Mouse (Mus musculus) gastrocnemius, postnatal 14 days (tissue): ENCODE data around the gene Ppp1r14b. TPM values are rescaled to one million over a fixed set of nuclear protein-coding genes. Genes with fewer than 3 reads are reported as not detected.

Source experiments
- DNase-seq: peaks from one replicate; pipeline ENCODE4 v3.0.0; 2021; ENCODE audit warnings: mixed read lengths
- intact Hi-C: fragments of 180-260 bp; cut with DNase I; formaldehyde crosslinking; loops from one replicate; pipeline ENCODE4 v1.15.1; 2025; ENCODE audit warnings: low total_unique reads
- total RNA-seq, 2 experiments: library from RNA; stranded (reverse); gene quantifications; 2 replicates each; pipeline ENCODE4 v1.2.3; 2021

The Ppp1r14b gene
- total RNA-seq, 2 experiments from 2014 or later, result 139 to 184 TPM

DNA sequence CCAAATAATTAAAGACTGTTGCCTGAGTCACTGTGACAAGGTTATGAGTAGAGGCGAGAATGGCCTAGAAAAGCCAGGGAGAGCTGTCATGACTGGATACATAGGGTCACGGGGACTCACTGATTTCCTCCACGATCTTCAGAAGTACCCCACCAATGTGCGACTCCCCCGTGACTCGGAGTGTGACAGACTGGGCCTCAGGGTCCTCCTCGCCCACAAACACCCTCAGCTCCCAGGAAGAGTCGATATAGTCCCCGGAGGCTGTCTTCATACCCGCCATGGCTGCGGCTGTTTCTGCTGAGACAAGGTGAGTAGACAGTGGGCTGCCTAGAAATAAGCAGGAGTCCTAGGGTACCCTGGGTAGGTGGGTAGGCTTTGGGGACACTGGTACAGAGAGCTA lies 43.8 kb downstream of the Ppp1r14b start:
- intact Hi-C loops, result no loop called here
- DNase-seq, result no peak

DNA sequence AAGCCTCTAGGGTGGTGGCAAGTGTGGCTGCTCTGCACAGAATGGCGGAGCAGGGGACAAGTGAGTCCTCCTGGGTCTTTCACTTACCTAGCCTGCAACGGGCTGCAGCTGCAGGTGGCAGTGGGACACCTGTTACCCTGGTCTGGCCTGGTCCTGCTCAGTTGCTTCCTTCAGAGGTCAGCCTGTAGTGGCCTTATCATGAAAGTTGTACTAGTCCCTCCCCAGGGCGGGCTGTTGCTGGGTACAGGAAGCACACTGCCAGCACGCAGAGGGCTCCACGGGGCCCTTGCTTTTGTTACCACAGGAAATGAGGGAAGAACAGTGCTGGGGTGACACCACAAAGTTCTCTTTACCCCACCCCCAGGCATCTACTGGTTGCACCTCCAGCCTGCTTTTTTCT lies 44.4 kb downstream of the Ppp1r14b start, which contains the start of gene Fermt3:
Gene Fermt3 (minus strand): TSS at position 279 of the 400 bp plus-strand sequence.
- no peak for DNase-seq
- intact Hi-C loops, result no loop called here

- intact Hi-C loops, result no loop called here
Measured at GRCm38 (mm10) chr19:7020224-7020641, 45.5 kb downstream of the Ppp1r14b start.

More at GRCm38 (mm10) chr19:7020224-7020641, 45.5 kb downstream of the Ppp1r14b start:
- no peak for DNase-seq

Other genes starting within 250 kb of the Ppp1r14b start
- gene Rps6ka4, start 134.3 kb upstream of the Ppp1r14b start, total RNA-seq, result 1 to 10 TPM; 7.7 to 8.5 TPM
- gene Ccdc88b, start 116.8 kb upstream of the Ppp1r14b start, total RNA-seq, result under 1 TPM; 0.40 to 0.84 TPM
- gene Trmt112, start 65.3 kb upstream of the Ppp1r14b start, total RNA-seq, result 10 to 100 TPM; 34.6 to 38.9 TPM
- 100 to 1,000 TPM; 159 to 187 TPM for gene Prdx5, start 64.9 kb upstream of the Ppp1r14b start, total RNA-seq
- gene Esrra, start 53.2 kb upstream of the Ppp1r14b start, total RNA-seq, result 10 to 100 TPM; 47.7 to 52.0 TPM
- gene Catsperz, start 49.6 kb upstream of the Ppp1r14b start, total RNA-seq, result not detected
- gene Kcnk4, start 40.5 kb upstream of the Ppp1r14b start, total RNA-seq, result not detected
- 10 to 100 TPM; 14.2 to 14.6 TPM for gene Bad, start 33.1 kb upstream of the Ppp1r14b start, total RNA-seq
- gene Gpr137, start 32.5 kb upstream of the Ppp1r14b start, total RNA-seq, result 1 to 10 TPM; 8.9 to 9.9 TPM
- gene Plcb3, start 1.5 kb downstream of the Ppp1r14b start, total RNA-seq, result 10 to 100 TPM; 10.9 to 11.6 TPM
- 10 to 100 TPM; 13.0 to 13.7 TPM for gene Fkbp2, start 5.5 kb downstream of the Ppp1r14b start, total RNA-seq
- gene Vegfb, start 12.7 kb downstream of the Ppp1r14b start, total RNA-seq, result 100 to 1,000 TPM in 1 of 2 experiments, 10 to 100 TPM in 1; 90.8 to 118 TPM
- 10 to 100 TPM; 30.7 to 32.4 TPM for gene Dnajc4, start 17.6 kb downstream of the Ppp1r14b start, total RNA-seq
- 10 to 100 TPM; 15.7 to 18.9 TPM for gene Nudt22, start 21.1 kb downstream of the Ppp1r14b start, total RNA-seq
- gene Trpt1, start 21.2 kb downstream of the Ppp1r14b start, total RNA-seq, result 10 to 100 TPM; 19.7 to 20.1 TPM
- 1 to 10 TPM; 2.0 to 2.2 TPM for gene Fermt3, start 44.5 kb downstream of the Ppp1r14b start, total RNA-seq
- gene Stip1, start 65.0 kb downstream of the Ppp1r14b start, total RNA-seq, result 10 to 100 TPM; 80.3 to 92.4 TPM
- gene Macrod1, start 81.8 kb downstream of the Ppp1r14b start, total RNA-seq, result 100 to 1,000 TPM; 187 to 192 TPM
- gene Flrt1, start 130.8 kb downstream of the Ppp1r14b start, total RNA-seq, result under 1 TPM; 0.27 to 0.51 TPM
- 10 to 100 TPM; 52.6 to 62.6 TPM for gene Otub1, start 231.3 kb downstream of the Ppp1r14b start, total RNA-seq
- gene Cox8a, start 242.6 kb downstream of the Ppp1r14b start, total RNA-seq, result 100 to 1,000 TPM; 167 TPM